ENCODE assay signal across 8 mouse cellular contexts in the genomic region with DNA sequence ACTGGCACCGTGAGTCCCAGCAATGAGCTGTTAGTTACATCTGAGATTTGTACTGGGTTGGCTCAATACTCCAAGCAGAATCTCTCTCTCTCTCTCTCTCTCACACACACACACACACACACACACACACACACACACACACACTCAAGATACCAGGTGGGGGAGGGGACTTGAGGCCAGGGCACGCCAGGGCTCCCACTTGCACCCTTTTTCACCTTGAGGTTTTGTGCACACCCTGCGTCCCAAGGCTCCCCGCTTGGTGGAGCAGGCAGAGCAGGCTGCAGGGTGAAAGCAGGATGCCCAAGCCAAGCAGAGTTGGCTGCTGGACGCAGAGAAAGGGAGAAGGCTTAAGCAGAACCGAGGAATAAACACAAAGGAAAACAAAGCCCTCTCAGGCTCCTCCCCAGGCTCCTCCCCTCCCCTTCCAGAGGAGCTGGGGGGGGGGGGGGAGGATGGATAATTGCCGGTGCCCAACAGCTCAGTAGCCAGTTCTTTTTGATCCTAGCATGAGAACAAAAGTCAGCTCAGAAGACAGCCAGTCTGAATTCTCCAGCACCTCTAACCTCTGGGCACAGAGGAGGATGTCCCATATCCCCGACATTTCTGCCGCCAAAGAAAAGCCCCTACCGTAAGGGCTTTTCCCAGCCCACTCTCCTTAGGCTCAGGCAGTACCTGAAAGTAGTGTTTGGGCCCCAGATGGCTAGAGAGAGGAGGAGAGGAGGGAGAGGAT. TPM values are rescaled to one million over a fixed set of nuclear protein-coding genes. Genes with fewer than 3 reads are reported as not detected.
DNase-seq lines count a peak whose midpoint lies in the region; ATAC-seq and TF ChIP-seq lines count a peak whose summit lies in the region.

No protein-coding gene starts in this region.

- DNase-seq in liver, adult 2 months (ENCODE audit: extremely low read depth, low read depth, low spot score), result no peak
- DNase-seq in liver, result no peak
- peak; percentile 76 for DNase-seq in embryo, embryonic 11 days
- DNase-seq in lung, adult 2 months, result peak; percentile 40
- peak; percentile 70 for DNase-seq in retina, embryonic 14.5 days (ENCODE audit: low spot score)
- no peak for DNase-seq in cerebellum, postnatal 36 days
- no peak for DNase-seq in layer of hippocampus, adult 9-11 months

- no peaks in the 10 kb centered on the region for H3K9me3 ChIP-seq in hindbrain, embryonic 15.5 days

- peak overlapping the region; percentile 49 for H3K4me2 ChIP-seq in hindbrain, embryonic 15.5 days

- H3K27me3 ChIP-seq in liver, adult 2 months (ENCODE audit: control insufficient read depth, insufficient read depth, low read length), result no peaks in the 10 kb centered on the region
- H3K27me3 ChIP-seq in hindbrain, embryonic 15.5 days, result no peaks in the 10 kb centered on the region

- no peak overlapping the region for H3K27ac ChIP-seq in liver, adult 2 months (replicated peaks; ENCODE audit: insufficient read depth, low read depth, low read length)
- peak overlapping the region; percentile 80 for H3K27ac ChIP-seq in hindbrain, embryonic 15.5 days (replicated peaks)

- H3K4me1 ChIP-seq in liver, adult 2 months (ENCODE audit: control insufficient read depth, insufficient read depth, low read length), result no peaks in the 10 kb centered on the region
- peaks cover 22% of the 10 kb centered on the region for H3K4me1 ChIP-seq in hindbrain, embryonic 15.5 days (replicated peaks)
- peaks cover 15% of the 10 kb centered on the region for H3K4me1 ChIP-seq in lung, adult 2 months (ENCODE audit: control insufficient read depth, insufficient read depth, low read length)

- WGBS in liver, adult 2 months, result 9% methylated on average over 10 of the region's 10 CpGs
- WGBS in hindbrain, embryonic 15.5 days, result 2% methylated on average over 10 of the region's 10 CpGs
- WGBS in lung, adult 2 months, result 8% methylated on average over 10 of the region's 10 CpGs

- no peak for TF ChIP-seq CTCF in liver, adult 2 months (IDR thresholded peaks at IDR 0.05; ENCODE audit: low read depth, low read length)
- TF ChIP-seq CTCF in lung, adult 2 months (IDR thresholded peaks at IDR 0.05; ENCODE audit: insufficient read depth, low read length), result no peak

- no peaks in the 10 kb centered on the region for H3K79me2 ChIP-seq in liver, adult 2 months (ENCODE audit: control insufficient read depth, insufficient read depth, low read length)

- TF ChIP-seq POLR2A in liver, adult 2 months (IDR thresholded peaks at IDR 0.05; ENCODE audit: extremely low read depth, insufficient read depth, low read length), result no peak
- TF ChIP-seq POLR2A in lung, adult 2 months (IDR thresholded peaks at IDR 0.05; ENCODE audit: borderline replicate concordance, extremely low read depth, low read depth, low read length), result no peak

- H3K36me3 ChIP-seq in liver, adult 2 months (ENCODE audit: control insufficient read depth, insufficient read depth, low read length), result no peaks in the 10 kb centered on the region
- H3K36me3 ChIP-seq in hindbrain, embryonic 15.5 days, result no peaks in the 10 kb centered on the region

- H3K4me3 ChIP-seq in liver, adult 2 months (ENCODE audit: insufficient read depth, low read depth, low read length), result peak overlapping the region; percentile 35; the same call in 1 of the 2 replicates
- peak overlapping the region; percentile 22 for H3K4me3 ChIP-seq in hindbrain, embryonic 15.5 days
- peak overlapping the region; percentile 6 for H3K4me3 ChIP-seq in lung, adult 2 months (replicated peaks; ENCODE audit: extremely low read depth, low read depth, low read length)

- peak overlapping the region; percentile 24; the same call in 1 of the 2 replicates for H3K9ac ChIP-seq in liver, adult 2 months (ENCODE audit: low read depth, low read length)
- peak overlapping the region; percentile 17 for H3K9ac ChIP-seq in hindbrain, embryonic 15.5 days

- peak; percentile 86 for ATAC-seq in hindbrain, embryonic 15.5 days (ENCODE audit: low FRiP score, low read depth)

RNA-seq across cellular contexts. Expression of a gene that starts 9.5 kb away (rescaled TPM):
- not detected in 2 replicates for total RNA-seq in liver, adult 2 months (2014; rRNA removed)
- not detected in 2 replicates for polyA plus RNA-seq in liver, adult 2 months (2012; rRNA removed)
- 1.5 and 2.3 TPM in 2 replicates for polyA plus RNA-seq in hindbrain, embryonic 15.5 days (2015; fragmentation: Nextera tagmentation; extraction: Ambion mirVana)
- polyA plus RNA-seq in lung, adult 2 months (2012; rRNA removed), result 7.0 and 7.1 TPM in 2 replicates

RNA-seq across cellular contexts. Expression of a gene that starts 9.5 kb away (rescaled TPM):
- 0.65 and 0.94 TPM in 2 replicates for total RNA-seq in liver, adult 2 months (2014; rRNA removed)
- 0.46 and 0.51 TPM in 2 replicates for polyA plus RNA-seq in liver, adult 2 months (2012; rRNA removed)
- polyA plus RNA-seq in hindbrain, embryonic 15.5 days (2015; fragmentation: Nextera tagmentation; extraction: Ambion mirVana), result 5.9 and 6.3 TPM in 2 replicates
- 17.8 and 22.0 TPM in 2 replicates for polyA plus RNA-seq in lung, adult 2 months (2012; rRNA removed)

RNA-seq across cellular contexts. Expression of a gene that starts 27.9 kb away (rescaled TPM):
- not detected in 2 replicates for total RNA-seq in liver, adult 2 months (2014; rRNA removed)
- polyA plus RNA-seq in liver, adult 2 months (2012; rRNA removed), result not detected in 2 replicates
- 0.63 and 0.95 TPM in 2 replicates for polyA plus RNA-seq in hindbrain, embryonic 15.5 days (2015; fragmentation: Nextera tagmentation; extraction: Ambion mirVana)
- polyA plus RNA-seq in lung, adult 2 months (2012; rRNA removed), result 0.38 and 0.92 TPM in 2 replicates

RNA-seq across cellular contexts. Expression of a gene that starts 44.2 kb away (rescaled TPM):
- total RNA-seq in liver, adult 2 months (2014; rRNA removed), result 0.40 and 1.3 TPM in 2 replicates
- 0.32 TPM in 2 replicates for polyA plus RNA-seq in liver, adult 2 months (2012; rRNA removed)
- 1.2 TPM in 2 replicates for polyA plus RNA-seq in hindbrain, embryonic 15.5 days (2015; fragmentation: Nextera tagmentation; extraction: Ambion mirVana)
- polyA plus RNA-seq in lung, adult 2 months (2012; rRNA removed), result 1.1 and 1.5 TPM in 2 replicates

RNA-seq across cellular contexts. Expression of a gene that starts 54.8 kb away (rescaled TPM):
- 149 and 176 TPM in 2 replicates for total RNA-seq in liver, adult 2 months (2014; rRNA removed)
- polyA plus RNA-seq in liver, adult 2 months (2012; rRNA removed), result 116 and 123 TPM in 2 replicates
- 130 and 138 TPM in 2 replicates for polyA plus RNA-seq in hindbrain, embryonic 15.5 days (2015; fragmentation: Nextera tagmentation; extraction: Ambion mirVana)
- 101 and 155 TPM in 2 replicates for polyA plus RNA-seq in lung, adult 2 months (2012; rRNA removed)

Comparison
In these comparisons a context has a peak if more than half of its experiments do, and no peak if none do; other contexts are left out.
1. DNase-seq: peak in embryo, embryonic 11 days (single experiment), lung, adult 2 months (single experiment) and retina, embryonic 14.5 days (single experiment); none in liver, adult 2 months (single experiment), liver (single experiment), cerebellum, postnatal 36 days (0 of 2) and layer of hippocampus, adult 9-11 months (single experiment).
2. Peak in every context shown above with its lines, with median percentiles within 50 percentile points of each other: H3K4me3 ChIP-seq.